Comparison of ENCODE assay signal across 22 mouse cellular contexts in genomic region chr11:61705581-61705980, GRCm38 (mm10). TPM values are rescaled to one million over a fixed set of nuclear protein-coding genes. Genes with fewer than 3 reads are reported as not detected.
DNase-seq lines count a peak whose midpoint lies in the region; TF ChIP-seq lines count a peak whose summit lies in the region.
"Had no signal": no experiment of that assay in that cellular context is flagged by ENCODE, and none has a peak within 500 bp of the region (broad histone marks: within the 10 kb centered on the region; RNA-seq: fewer than 3 reads in every experiment).

No protein-coding gene starts in this region.

- H3K4me2 ChIP-seq in CH12.LX (ENCODE audit: insufficient read depth, low read depth, poor library complexity, severe bottlenecking), result no peak overlapping the region

- TF ChIP-seq EP300 in CH12.LX (IDR thresholded peaks at IDR 0.05; ENCODE audit: low read length) (no peak), MEL (IDR thresholded peaks at IDR 0.05; ENCODE audit: low read depth in 1 of 2, low read length in 2 of 2) (no peak)

- H3K79me2 ChIP-seq in CH12.LX (replicated peaks; ENCODE audit: control insufficient read depth, extremely low read depth, insufficient read depth, poor library complexity, severe bottlenecking) (no peaks in the 10 kb centered on the region), MEL (ENCODE audit: control insufficient read depth, insufficient read depth, low read length, poor library complexity) (no peaks in the 10 kb centered on the region)

- H3K4me1 ChIP-seq in CH12.LX (ENCODE audit: control insufficient read depth in 1 of 2, insufficient read depth in 2 of 2) (peaks cover 46 to 100% of the 10 kb centered on the region in 2 experiments), MEL (ENCODE audit: control insufficient read depth in 1 of 2, insufficient read depth in 2 of 2, low read length in 2 of 2) (no peaks in the 10 kb centered on the region)
- peaks cover 25% of the 10 kb centered on the region for H3K4me1 ChIP-seq in midbrain, embryonic 10.5 days

- H3K9ac ChIP-seq in CH12.LX (ENCODE audit: insufficient read depth, low read depth), result no peak overlapping the region
- no peak overlapping the region for H3K9ac ChIP-seq in MEL (ENCODE audit: control insufficient read depth, low read depth, low read length, poor library complexity, severe bottlenecking)

- H3K36me3 ChIP-seq in CH12.LX (replicated peaks in 1 of 2; ENCODE audit: control insufficient read depth in 1 of 2, insufficient read depth in 1 of 2, low read length in 1 of 2) (peaks cover 74 to 81% of the 10 kb centered on the region in 2 experiments), MEL (ENCODE audit: control insufficient read depth in 1 of 2, insufficient read depth in 2 of 2, low read length in 2 of 2) (no peaks in the 10 kb centered on the region; a peak in 1 of 4 replicates)
- H3K36me3 ChIP-seq in midbrain, embryonic 10.5 days, result no peaks in the 10 kb centered on the region
- H3K36me3 ChIP-seq: G1E had no signal

- H3K4me3 ChIP-seq in CH12.LX (replicated peaks in 1 of 3; ENCODE audit: low read depth in 2 of 3, low read length in 2 of 3, poor library complexity in 1 of 3) (no peak overlapping the region), MEL (ENCODE audit: control insufficient read depth in 1 of 2, insufficient read depth in 1 of 2, low read depth in 2 of 2, low read length in 2 of 2) (no peak overlapping the region)
- no peak overlapping the region for H3K4me3 ChIP-seq in midbrain, embryonic 10.5 days

- H3K9me3 ChIP-seq in CH12.LX (replicated peaks; ENCODE audit: low read length) (no peaks in the 10 kb centered on the region), MEL (replicated peaks; ENCODE audit: insufficient read depth, low read length) (no peaks in the 10 kb centered on the region)
- H3K9me3 ChIP-seq in midbrain, embryonic 10.5 days (replicated peaks), result no peaks in the 10 kb centered on the region
- H3K9me3 ChIP-seq: G1E had no signal

- no peak for DNase-seq in CH12.LX (ENCODE audit: extremely low read depth)
- no peak for DNase-seq in MEL (ENCODE audit: low read depth, low spot score)
- no peak for DNase-seq in midbrain, embryonic 10.5 days (ENCODE audit: low spot score)
- no peak for DNase-seq in kidney, postnatal 4 days
- DNase-seq: adrenal gland, adult 2 months; adrenal gland, adult 8-10 months; adrenal gland, postnatal 10 days; adrenal gland, postnatal 14 days; adrenal gland, postnatal 25 days; adrenal gland, postnatal 36 days; B cell, adult 2 months; cerebellum, adult 11 months; cerebellum, adult 11-12 months; cerebellum, adult 18-20 months; cerebellum, adult 2 months; cerebellum, adult 8-10 months had no signal

- in situ Hi-C loops in CH12.LX (cut with MboI; ENCODE audit: low pct_ligation_motif_present, low pct_unique_long_range_greater_than_20kb, low sequenced_read_pairs), result no loop called here

- TF ChIP-seq POLR2A in CH12.LX (IDR thresholded peaks at IDR 0.05; ENCODE audit: low read depth, low read length) (no peak), MEL (IDR thresholded peaks at IDR 0.05; ENCODE audit: control insufficient read depth in 1 of 2, insufficient read depth in 1 of 2, low read depth in 1 of 2, low read length in 2 of 2, poor library complexity in 1 of 2) (no peak)

- H3K27ac ChIP-seq in CH12.LX (ENCODE audit: insufficient read depth, low read depth) (no peak overlapping the region), MEL (ENCODE audit: control insufficient read depth, low read depth, low read length) (no peak overlapping the region)
- H3K27ac ChIP-seq in midbrain, embryonic 10.5 days (replicated peaks), result no peak overlapping the region; the same call in 1 of the 2 replicates

- no peak for TF ChIP-seq CTCF in CH12.LX (conservative IDR thresholded peaks at IDR 0.05 in 1 of 2, IDR thresholded peaks at IDR 0.05 in 1 of 2; ENCODE audit: low read depth in 2 of 2, low read length in 2 of 2)
- TF ChIP-seq CTCF in MEL (IDR thresholded peaks at IDR 0.05 in 2 of 3, conservative IDR thresholded peaks at IDR 0.05 in 1 of 3; ENCODE audit: control insufficient read depth in 1 of 3, insufficient read depth in 1 of 3, low read depth in 2 of 3, low read length in 3 of 3, poor library complexity in 1 of 3, severe bottlenecking in 1 of 3), result no peak

- TF ChIP-seq RAD21 in CH12.LX (IDR thresholded peaks at IDR 0.05; ENCODE audit: low read depth, low read length), result no peak
- TF ChIP-seq RAD21 in MEL (IDR thresholded peaks at IDR 0.05; ENCODE audit: low read depth, low read length), result no peak

- dilution Hi-C loops in CH12.LX (cut with MboI; ENCODE audit: extremely low pct_ligation_motif_present, extremely low pct_unique_long_range_greater_than_20kb, low sequenced_read_pairs), result no loop called here

- WGBS in midbrain, embryonic 10.5 days, result 95% methylated on average over 2 of the region's 2 CpGs

- no peaks in the 10 kb centered on the region for H3K27me3 ChIP-seq in CH12.LX (replicated peaks)
- no peaks in the 10 kb centered on the region for H3K27me3 ChIP-seq in MEL (ENCODE audit: control insufficient read depth in 1 of 2, insufficient read depth in 2 of 2, low read length in 2 of 2)
- no peaks in the 10 kb centered on the region for H3K27me3 ChIP-seq in midbrain, embryonic 10.5 days (ENCODE audit: low read depth, poor library complexity, severe bottlenecking)
- H3K27me3 ChIP-seq: Patski had no signal

TF ChIP-seq in CH12.LX, 34 proteins besides CTCF, POLR2A, EP300 and RAD21:
- TF ChIP-seq ZKSCAN1 (IDR thresholded peaks at IDR 0.05; ENCODE audit: borderline replicate concordance, low read depth, low read length), result peak; percentile 67
- no peak for TF ChIP-seq MXI1 (IDR thresholded peaks at IDR 0.05; ENCODE audit: low read depth, low read length)

TF ChIP-seq in MEL, 35 proteins besides CTCF, POLR2A, EP300 and RAD21:
- peak; percentile 74 for TF ChIP-seq ZKSCAN1 (IDR thresholded peaks at IDR 0.05; ENCODE audit: low read depth, low read length)
- no peak for TF ChIP-seq UBTF (IDR thresholded peaks at IDR 0.05; ENCODE audit: borderline replicate concordance, insufficient read depth, low read depth, low read length)

RNA-seq across cellular contexts. Expression of gene Slc5a10, which starts 15.0 kb away (rescaled TPM):
- 0.55 and 1.4 TPM in 2 replicates for total RNA-seq in CH12.LX (2012; rRNA removed)
- total RNA-seq in CH12.LX (2014; rRNA removed), result 0.61 and 0.70 TPM in 2 replicates
- polyA plus RNA-seq in CH12.LX (2012; ENCODE audit: insufficient read length, low read depth), result 1.3 and 1.6 TPM in 2 replicates
- total RNA-seq in MEL (2012; rRNA removed), result not detected in 2 replicates
- polyA plus RNA-seq in MEL (2012; ENCODE audit: insufficient read depth in 1 of 2, insufficient read length in 2 of 2, low read depth in 1 of 2, low replicate concordance in 2 of 2, missing spikeins in 1 of 2), result under 1 TPM in 1 of 2 experiments, not detected in 1; 0.08 TPM
- not detected in 2 replicates for polyA plus RNA-seq in midbrain, embryonic 10.5 days (2016; fragmentation: Nextera tagmentation; extraction: Ambion mirVana)
- total RNA-seq: adrenal gland, adult 18-20 months; adrenal gland, postnatal 14 days; adrenal gland, postnatal 25 days; G1E had no signal
- polyA plus RNA-seq: activated CD4-positive, CD25-positive, alpha-beta regulatory T cell, adult 4 months; C2C12; CD4-positive, CD25-positive, alpha-beta regulatory T cell, adult 4 months; G1E; Patski had no signal

RNA-seq across cellular contexts. Expression of gene Fam83g, which starts 21.7 kb away (rescaled TPM):
- total RNA-seq in CH12.LX (2012; rRNA removed) (50.4 and 63.7 TPM in 2 replicates), CH12.LX (2014; rRNA removed) (17.2 and 19.2 TPM in 2 replicates), MEL (2012; rRNA removed) (6.2 and 9.7 TPM in 2 replicates)
- polyA plus RNA-seq in CH12.LX (2012; ENCODE audit: insufficient read length, low read depth) (17.8 and 19.1 TPM in 2 replicates), MEL (2012; ENCODE audit: insufficient read depth in 1 of 2, insufficient read length in 2 of 2, low read depth in 1 of 2, low replicate concordance in 2 of 2, missing spikeins in 1 of 2) (1 to 10 TPM in 1 of 2 experiments, not detected in 1; 5.4 TPM)
- 0.86 and 0.95 TPM in 2 replicates for polyA plus RNA-seq in midbrain, embryonic 10.5 days (2016; fragmentation: Nextera tagmentation; extraction: Ambion mirVana)
- polyA plus RNA-seq: C2C12, G1E, Patski had no signal

RNA-seq across cellular contexts. Expression of gene Grap, which starts 52.5 kb away (rescaled TPM):
- total RNA-seq in CH12.LX (2012; rRNA removed), result 379 and 412 TPM in 2 replicates
- total RNA-seq in CH12.LX (2014; rRNA removed), result 264 and 274 TPM in 2 replicates
- 280 and 294 TPM in 2 replicates for polyA plus RNA-seq in CH12.LX (2012; ENCODE audit: insufficient read length, low read depth)
- 1.8 TPM in 2 replicates for total RNA-seq in MEL (2012; rRNA removed)
- polyA plus RNA-seq in MEL (2012; ENCODE audit: insufficient read depth in 1 of 2, insufficient read length in 2 of 2, low read depth in 1 of 2, low replicate concordance in 2 of 2, missing spikeins in 1 of 2), result 1 to 10 TPM in 1 of 2 experiments, not detected in 1; 2.3 TPM
- polyA plus RNA-seq in midbrain, embryonic 10.5 days (2016; fragmentation: Nextera tagmentation; extraction: Ambion mirVana), result 8.2 and 8.6 TPM in 2 replicates

RNA-seq across cellular contexts. Expression of gene Prpsap2, which starts 56.3 kb away (rescaled TPM):
- total RNA-seq in CH12.LX (2012; rRNA removed), result 67.5 and 69.3 TPM in 2 replicates
- 150 and 157 TPM in 2 replicates for total RNA-seq in CH12.LX (2014; rRNA removed)
- polyA plus RNA-seq in CH12.LX (2012; ENCODE audit: insufficient read length, low read depth), result 81.8 and 85.6 TPM in 2 replicates
- total RNA-seq in MEL (2012; rRNA removed), result 29.0 and 35.1 TPM in 2 replicates
- polyA plus RNA-seq in MEL (2012; ENCODE audit: insufficient read depth in 1 of 2, insufficient read length in 2 of 2, low read depth in 1 of 2, low replicate concordance in 2 of 2, missing spikeins in 1 of 2), result 10 to 100 TPM in 1 of 2 experiments, not detected in 1; 30.7 TPM
- 47.0 and 49.3 TPM in 2 replicates for polyA plus RNA-seq in midbrain, embryonic 10.5 days (2016; fragmentation: Nextera tagmentation; extraction: Ambion mirVana)

Comparison
In these comparisons a context has a peak if more than half of its experiments do, and no peak if none do; other contexts are left out.
1. RNA of gene Grap, which starts 52.5 kb away (polyA plus RNA-seq): 280 to 294 TPM in CH12.LX; 8.2 to 8.6 TPM in midbrain, embryonic 10.5 days and 2.3 TPM in MEL; every median in the first group is over 10 times any median in the second.
2. Of the 35 proteins assayed by ChIP-seq in both MEL and CH12.LX: peak only in MEL: none; only in CH12.LX: none; in both: ZKSCAN1; in neither: 34.